Mouse (Mus musculus) bone marrow macrophage, adult 2 months (primary cell): ENCODE measurements around the gene Mfsd9.

Experiments used
- CTCF ChIP-seq: IDR thresholded peaks from 2 replicates; pipeline ENCODE4 v1.5.1; 2012; ENCODE audit warnings: low read depth, mild to moderate bottlenecking, low read length, moderate library complexity
- POLR2A ChIP-seq: IDR thresholded peaks from 2 replicates; pipeline ENCODE4 v1.6.1; 2012; ENCODE audit warnings: mild to moderate bottlenecking, low read depth, low read length, borderline replicate concordance

- no peak for TF ChIP-seq POLR2A
- TF ChIP-seq CTCF = no peak
These were observed 63.1 kb downstream of the Mfsd9 start for GRCm38 (mm10) chr1:40727404-40727803.
